Mouse (Mus musculus) splenic B cell, adult 2 months (primary cell): ENCODE measurements around the gene Polr3e.
"Not testable (repeated sequence)": the region's sequence is repeated elsewhere in the genome, so short reads cannot be mapped to it uniquely, and the experiment has no call there.

ENCODE experiments used
- DNase-seq: peaks from one replicate; pipeline ENCODE4 v3.0.0-alpha.2; 2011; ENCODE audit warnings: low read depth, low spot score
- H3K27me3 ChIP-seq: 2 replicates; pipeline ENCODE4 v1.6.1; 2012; ENCODE audit warnings: mild to moderate bottlenecking, low read length, moderate library complexity, mixed read lengths; ENCODE audit not compliant: control insufficient read depth, poor library complexity, insufficient read depth, severe bottlenecking
- H3K36me3 ChIP-seq: 2 replicates; pipeline ENCODE4 v1.6.1; 2012; ENCODE audit warnings: mild to moderate bottlenecking, low read length, moderate library complexity, mixed read lengths; ENCODE audit not compliant: control insufficient read depth, poor library complexity, insufficient read depth, severe bottlenecking

Polr3e gene

DNA sequence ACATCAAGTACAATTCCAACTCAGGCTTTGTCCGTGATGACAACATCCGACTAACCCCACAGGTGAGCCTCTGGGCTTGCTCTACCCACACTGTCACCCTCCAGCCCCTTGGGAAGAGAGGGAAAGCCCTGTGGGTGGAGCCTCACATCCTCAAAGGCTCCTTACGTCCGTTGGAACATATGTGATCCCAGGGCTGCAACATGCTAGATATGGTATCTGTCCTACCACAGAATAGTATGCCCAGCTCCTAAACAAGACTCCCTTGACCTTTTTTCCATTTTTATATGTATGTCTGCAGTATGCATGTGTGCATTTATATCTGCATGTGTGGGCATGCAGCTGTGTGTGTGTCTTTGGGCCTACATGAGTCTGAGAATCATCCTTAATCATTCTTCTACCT, 32.8 kb upstream of the Polr3e start:
- no peaks in the 10 kb centered on the region for H3K27me3 ChIP-seq
- no peak for DNase-seq
- H3K36me3 ChIP-seq = peaks cover 1% of the 10 kb centered on the region; the same call in 1 of the 2 replicates

DNA sequence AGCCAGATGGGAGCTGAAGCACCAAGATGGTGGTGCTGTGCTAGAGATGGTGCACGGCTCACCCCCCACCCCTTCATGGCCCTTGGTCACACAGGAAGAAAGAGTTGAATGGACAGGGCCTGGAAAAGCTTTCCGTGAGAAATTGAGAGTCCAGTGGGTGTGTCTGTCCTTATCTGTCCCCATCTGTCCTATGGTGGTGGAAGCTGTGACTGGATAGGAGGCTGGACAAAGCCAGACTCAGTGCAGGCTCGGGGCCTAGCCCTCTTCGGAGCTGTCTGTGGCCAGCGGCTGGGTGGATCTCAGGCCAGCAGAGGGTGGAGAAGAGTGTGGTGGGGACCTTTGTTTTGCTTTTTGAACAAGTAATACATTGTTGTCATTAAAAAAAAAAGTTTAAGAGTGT, 24.4 kb upstream of the Polr3e start:
- H3K36me3 ChIP-seq = no peaks in the 10 kb centered on the region
- H3K27me3 ChIP-seq = no peaks in the 10 kb centered on the region; the same call in 1 of the 2 replicates
- no peak for DNase-seq

DNA sequence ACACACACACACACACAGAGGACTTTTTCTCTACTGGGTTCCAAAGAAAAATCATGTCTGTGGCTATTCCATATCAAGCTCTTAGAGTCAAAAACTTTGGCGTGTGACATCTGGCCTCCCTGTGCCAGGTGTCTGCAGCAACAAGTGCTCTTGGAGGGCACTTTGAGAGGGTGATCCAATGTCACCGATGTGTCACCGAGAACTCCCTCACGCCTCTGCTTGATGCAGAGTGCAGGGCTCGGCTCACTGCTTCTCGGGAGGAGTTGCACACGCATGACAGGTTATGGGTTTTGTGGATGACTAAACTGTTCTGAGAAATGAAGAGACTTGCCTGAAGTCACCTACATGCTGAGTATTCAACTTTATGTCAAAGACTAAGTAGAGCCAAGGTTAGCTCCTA, 20.5 kb upstream of the Polr3e start:
- DNase-seq = no peak
- Histone ChIP-seq H3K27me3 (no peaks in the 10 kb centered on the region; the same call in 1 of the 2 replicates), H3K36me3 (no peaks in the 10 kb centered on the region)

DNA sequence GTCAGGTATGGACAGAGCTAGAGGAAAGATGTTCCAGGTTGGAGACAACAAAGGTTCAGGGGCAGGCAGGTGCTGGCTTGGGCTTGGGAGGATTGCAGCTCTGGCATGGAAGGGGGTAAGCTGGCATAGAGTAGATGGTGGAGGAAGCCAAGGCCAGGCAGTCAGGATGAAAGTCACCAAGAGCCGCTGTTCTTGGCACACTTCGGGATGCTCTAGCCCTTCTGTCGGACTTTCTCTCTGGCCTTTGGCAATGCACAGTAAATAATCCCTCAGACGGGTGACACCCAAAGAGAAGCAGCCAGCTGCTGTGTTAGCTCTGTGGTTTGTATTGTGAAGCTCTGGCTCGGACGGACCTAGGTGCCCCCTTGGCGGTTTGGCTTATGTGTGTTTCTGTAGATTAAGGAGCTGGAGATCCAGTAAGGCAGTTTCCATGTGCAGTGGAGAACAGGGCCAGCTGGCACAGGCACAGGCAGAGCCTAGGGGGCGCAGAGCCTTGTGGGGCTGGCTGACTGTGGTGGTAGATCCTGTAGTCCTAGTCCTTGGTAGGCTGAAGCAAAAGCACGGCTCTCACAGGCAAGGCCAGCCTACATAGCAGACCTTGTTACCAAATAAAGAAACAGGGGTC, 19.7 kb upstream of the Polr3e start:
- DNase-seq = no peak
- H3K36me3 ChIP-seq = no peaks in the 10 kb centered on the region
- H3K27me3 ChIP-seq = no peaks in the 10 kb centered on the region; the same call in 1 of the 2 replicates

DNA sequence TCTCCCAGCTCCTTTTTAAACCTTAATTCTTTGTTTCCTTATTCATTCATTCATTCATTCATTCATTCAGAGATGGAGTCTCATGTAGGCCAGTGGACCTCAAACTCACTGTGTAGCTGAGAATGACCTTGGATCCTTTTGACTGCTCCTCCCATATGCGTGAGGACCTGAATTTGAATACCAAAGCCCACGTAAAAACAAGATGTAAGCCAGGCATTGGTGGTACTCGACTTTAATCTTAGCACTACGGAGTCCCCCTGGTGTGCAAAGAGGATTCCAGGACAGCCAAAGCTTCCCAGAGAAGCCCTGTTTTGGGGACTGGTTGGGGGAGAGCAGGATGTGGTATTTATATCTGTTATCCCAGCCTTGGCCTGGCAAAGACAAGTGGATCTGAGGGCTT, 17.4 kb upstream of the Polr3e start:
- no peaks in the 10 kb centered on the region for H3K36me3 ChIP-seq
- no peak for DNase-seq

DNA sequence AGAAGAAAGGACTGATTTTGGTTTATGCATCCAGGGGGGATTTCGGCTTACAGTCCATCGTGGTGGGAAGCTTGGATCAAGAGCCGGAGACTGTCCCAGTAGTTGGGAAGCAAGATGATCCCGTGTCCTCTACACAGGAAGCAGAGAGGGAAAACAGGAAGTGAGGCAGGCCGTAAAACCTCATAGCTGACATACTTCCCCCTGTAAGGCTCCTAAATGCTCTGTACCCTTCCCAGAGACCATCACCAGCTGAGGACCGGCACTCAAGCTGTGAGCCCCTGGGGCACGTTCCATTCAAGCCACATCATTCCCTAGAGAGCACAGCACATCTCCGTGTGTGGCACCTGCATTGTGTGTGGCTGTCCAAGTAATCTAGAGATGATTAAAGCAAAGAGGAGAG, 15.8 kb upstream of the Polr3e start:
- peak; percentile 6 for DNase-seq
- H3K27me3 ChIP-seq = no peaks in the 10 kb centered on the region; the same call in 1 of the 2 replicates
- no peaks in the 10 kb centered on the region for H3K36me3 ChIP-seq

More for the DNA sequence above, 17.4 kb upstream of the Polr3e start:
- H3K27me3 ChIP-seq = no peaks in the 10 kb centered on the region; the same call in 1 of the 2 replicates

DNA sequence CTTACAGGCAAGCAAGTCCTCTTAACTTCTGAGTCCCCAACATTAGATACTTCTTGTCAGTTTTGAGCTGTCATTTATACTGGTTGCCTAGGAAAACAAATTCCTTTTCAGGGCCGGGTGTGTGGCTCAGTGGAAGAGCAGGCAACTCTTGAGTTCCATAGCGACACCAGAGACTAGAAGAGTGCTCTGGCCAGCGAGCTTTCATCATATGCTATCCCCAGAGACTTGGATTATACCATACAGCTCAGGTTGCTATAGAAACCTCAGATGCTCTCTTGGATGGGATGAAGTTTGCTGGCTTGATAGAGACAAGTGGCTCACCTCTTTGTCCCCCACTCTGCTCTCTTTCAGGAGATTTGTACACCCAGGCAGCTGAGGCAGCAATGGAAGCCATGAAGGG, 14.6 kb upstream of the Polr3e start:
- no peak for DNase-seq
- Histone ChIP-seq H3K36me3 (no peaks in the 10 kb centered on the region), H3K27me3 (no peaks in the 10 kb centered on the region)

DNA sequence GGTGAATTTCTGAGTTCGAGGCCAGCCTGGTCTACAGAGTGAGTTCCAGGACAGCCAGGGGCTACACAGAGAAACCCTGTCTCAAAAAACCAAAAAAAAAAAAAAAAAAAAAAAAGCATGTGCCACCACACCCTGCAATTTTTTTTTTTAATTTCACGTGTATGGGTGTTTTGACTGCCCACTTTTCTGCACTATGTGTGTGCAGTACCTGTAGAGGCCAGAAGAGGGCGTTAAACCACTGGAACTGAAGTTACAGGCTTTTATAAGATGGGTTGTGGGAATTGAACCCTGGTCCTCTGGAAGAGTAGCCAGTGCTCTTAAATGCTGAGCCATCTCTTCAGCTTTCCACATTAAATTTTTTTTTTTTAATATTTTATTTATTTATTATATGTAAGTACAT, 7.4 kb upstream of the Polr3e start:
- not testable (repeated sequence) for H3K36me3 ChIP-seq, H3K27me3 ChIP-seq
- peak; percentile 28 for DNase-seq

DNA sequence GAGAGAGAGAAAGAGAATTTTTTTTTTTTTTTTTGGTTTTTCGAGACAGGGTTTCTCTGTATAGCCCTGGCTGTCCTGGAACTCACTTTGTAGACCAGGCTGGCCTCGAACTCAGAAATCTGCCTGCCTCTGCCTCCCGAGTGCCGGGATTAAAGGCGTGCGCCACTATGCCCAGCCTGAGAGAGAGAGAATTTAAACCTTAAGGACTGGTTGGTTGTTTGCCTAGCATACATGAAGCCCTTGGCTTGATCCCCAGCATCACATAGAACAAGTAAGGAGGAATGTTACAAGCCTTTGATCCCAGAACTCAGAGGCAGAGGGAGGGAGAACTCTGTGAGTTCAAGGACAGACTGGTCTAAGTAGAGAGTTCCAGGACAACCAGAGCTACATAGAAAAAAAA, 6.3 kb upstream of the Polr3e start:
- not testable (repeated sequence) for DNase-seq, H3K36me3 ChIP-seq, H3K27me3 ChIP-seq

DNA sequence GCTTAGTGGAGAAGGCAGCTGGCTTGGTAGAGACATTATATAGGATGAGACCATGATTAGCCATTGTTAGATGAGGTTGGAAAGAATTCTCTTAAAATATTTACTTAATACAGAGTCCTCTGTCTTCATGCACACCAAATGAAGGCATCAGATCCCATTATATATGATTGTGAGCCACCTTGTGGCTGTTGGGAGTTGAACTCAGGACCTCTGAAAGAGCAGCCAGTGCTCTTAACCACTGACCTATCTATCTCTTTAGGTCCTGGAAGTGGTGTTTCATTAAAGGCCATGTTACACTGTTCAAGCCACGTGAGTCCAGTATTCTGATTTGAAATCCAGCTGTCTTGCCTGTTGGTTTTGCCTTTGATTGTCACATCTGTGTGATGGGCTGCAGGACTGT, 4.2 kb upstream of the Polr3e start:
- H3K36me3 ChIP-seq = 0 out of 2 replicates have a peak, but pooled peaks cover 1% of the 10 kb centered on the region
- H3K27me3 ChIP-seq = no peaks in the 10 kb centered on the region
- DNase-seq = peak; percentile 55

DNA sequence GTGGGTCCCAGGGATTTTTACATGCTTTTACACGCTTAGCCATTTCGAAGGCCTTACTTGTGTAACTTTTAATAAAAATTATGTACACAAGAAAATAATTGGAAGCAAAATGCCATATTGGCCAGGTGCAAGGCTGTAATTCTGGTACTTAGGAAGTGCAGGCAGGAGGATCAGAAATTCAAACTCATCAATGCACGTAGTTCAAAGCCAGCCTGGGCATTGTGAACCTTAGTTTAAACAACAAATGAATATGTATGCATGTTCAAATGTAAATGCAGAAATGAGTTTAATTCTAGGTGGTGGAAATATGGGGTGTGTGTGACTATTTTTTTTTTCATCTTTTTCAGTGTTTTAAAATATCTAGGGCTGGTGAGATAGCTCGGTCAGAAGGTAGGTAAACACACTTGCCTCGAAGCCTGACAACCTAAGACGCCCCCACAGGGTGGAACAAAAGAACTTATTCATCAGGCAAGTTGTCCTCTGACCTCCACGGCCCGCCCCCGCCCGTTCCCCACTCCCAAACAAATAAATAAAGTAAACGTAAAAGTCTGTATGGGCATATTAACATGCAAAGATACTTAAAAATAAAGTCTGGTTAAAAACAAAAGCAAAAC, 1.2 kb upstream of the Polr3e start:
- no peak for DNase-seq
- H3K36me3 ChIP-seq = no peaks in the 10 kb centered on the region
- no peaks in the 10 kb centered on the region for H3K27me3 ChIP-seq

DNA sequence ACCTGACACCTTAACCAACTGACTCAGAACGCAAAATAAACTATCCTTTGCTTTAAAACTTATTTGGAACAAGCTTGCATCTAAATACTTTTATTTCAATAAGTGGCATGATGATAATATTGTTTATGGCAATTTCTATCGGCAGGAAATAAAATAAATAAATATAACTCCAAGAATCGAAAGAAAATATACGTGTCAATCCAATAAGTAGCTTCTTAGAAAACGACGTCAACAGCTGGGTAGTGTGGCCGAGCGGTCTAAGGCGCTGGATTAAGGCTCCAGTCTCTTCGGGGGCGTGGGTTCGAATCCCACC, 309 bp upstream of the Polr3e start:
- no peaks in the 10 kb centered on the region for H3K27me3 ChIP-seq
- DNase-seq = no peak
- H3K36me3 ChIP-seq = no peaks in the 10 kb centered on the region

DNA sequence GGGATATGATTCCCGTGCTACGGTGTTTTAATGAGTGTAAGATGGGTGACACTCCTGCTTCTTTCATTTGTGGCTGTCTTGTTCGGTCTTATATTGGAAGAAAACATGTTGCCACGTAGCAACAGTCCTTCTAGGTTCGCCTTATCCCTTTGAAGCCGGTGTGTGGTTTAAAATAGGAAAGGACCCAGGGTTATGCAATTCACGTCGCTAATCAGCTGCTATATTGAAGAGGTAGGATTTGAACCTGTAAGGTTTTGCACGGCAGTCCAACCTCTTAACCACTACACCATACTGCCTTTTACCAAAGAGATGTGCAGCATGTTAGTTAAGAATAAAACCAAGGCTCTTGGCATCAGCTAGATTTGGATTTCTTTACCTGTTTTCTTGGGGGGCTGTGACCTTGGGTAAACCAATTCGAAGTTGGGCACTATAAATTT, 1.0 kb downstream of the Polr3e start:
- Histone ChIP-seq H3K27me3 (no peaks in the 10 kb centered on the region), H3K36me3 (no peaks in the 10 kb centered on the region)
- DNase-seq = peak; percentile 94

DNA sequence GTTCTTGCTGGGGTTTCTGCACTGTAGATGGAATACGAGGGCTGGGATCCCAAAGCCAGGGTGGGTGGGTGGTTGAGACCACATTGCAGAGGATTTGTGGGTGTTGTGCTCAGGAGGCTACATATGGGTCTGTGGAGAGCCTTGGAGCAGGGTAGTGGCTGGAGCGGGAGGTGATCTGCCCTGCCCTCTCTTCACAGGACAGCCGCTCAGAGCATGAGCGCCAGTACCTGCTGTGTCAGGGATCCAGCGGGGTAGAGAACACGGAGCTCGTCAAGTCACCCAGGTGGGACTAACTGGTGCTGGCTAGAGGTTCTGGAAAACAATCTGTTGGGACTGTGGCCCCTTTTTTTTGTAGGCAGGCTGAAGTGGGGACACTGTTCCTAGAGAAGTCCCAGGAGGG, 15.6 kb downstream of the Polr3e start:
- H3K27me3 ChIP-seq = no peaks in the 10 kb centered on the region
- no peak for DNase-seq
- H3K36me3 ChIP-seq = peaks cover 9% of the 10 kb centered on the region

DNA sequence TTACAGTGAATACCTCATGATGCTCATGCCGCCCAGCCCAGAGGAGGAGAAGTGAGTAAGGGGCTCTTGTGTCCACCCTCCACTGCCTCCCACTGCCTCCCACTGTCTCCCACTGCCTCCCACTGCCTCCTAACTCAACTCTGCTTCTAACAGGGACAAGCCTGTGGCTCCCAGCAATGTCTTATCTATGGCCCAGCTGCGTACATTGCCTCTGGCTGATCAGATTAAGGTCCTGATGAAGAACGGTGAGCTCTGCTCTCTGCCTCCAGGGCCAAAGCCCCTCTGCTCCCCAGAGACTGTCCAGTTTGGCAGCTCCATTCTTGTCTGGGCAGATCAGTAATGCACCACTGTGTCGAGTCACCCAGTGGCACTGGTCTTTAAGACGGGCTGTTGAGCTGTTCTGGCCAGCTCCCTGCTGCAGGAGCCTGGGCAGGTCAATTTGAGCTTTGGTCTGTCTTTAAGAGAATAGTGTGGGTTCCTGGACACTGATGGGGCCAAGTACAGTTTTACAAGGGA, 16.2 kb downstream of the Polr3e start:
- no peak for DNase-seq
- Histone ChIP-seq H3K27me3 (no peaks in the 10 kb centered on the region), H3K36me3 (peaks cover 9% of the 10 kb centered on the region)

DNA sequence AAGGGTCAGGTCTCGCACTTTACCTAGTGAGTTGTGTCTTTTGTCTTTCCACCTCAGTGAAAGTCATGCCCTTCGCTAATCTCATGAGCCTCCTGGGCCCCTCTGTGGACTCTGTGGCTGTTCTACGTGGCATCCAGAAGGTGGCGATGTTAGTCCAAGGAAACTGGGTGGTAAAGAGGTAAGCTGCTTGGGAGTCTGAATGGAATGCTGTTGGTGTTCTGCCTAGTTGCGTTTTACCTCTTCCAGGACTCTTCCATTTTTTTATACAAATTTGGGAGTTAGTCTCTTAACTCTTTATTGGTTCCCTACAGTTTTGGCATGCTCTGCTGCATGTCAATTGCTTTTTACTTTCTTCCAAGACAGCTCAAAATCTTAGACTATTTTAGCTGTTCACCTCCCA, 17.2 kb downstream of the Polr3e start:
- DNase-seq = peak; percentile 72
- H3K36me3 ChIP-seq = peaks cover 9% of the 10 kb centered on the region
- H3K27me3 ChIP-seq = no peaks in the 10 kb centered on the region
